Mouse (Mus musculus) lung, embryonic 14.5 days (tissue): Measurements from ENCODE around the gene Cdk2. TPM values are rescaled to one million over a fixed set of nuclear protein-coding genes. Genes with fewer than 3 reads are reported as not detected.
A peak's percentile ranks its signal among the peaks of the same experiment; 100 is the strongest.

Experiments used
- ATAC-seq: fragments of 200-750 bp; cut with Nextera tagmentation; 2 replicates; pipeline ENCODE4 v1.8.0; 2017; ENCODE audit warnings: mild to moderate bottlenecking, moderate TSS enrichment, moderate library complexity; ENCODE audit not compliant: insufficient read depth
- DNase-seq: peaks from one replicate; pipeline ENCODE4 v3.0.0-alpha.2; 2015
- H3K27ac ChIP-seq: fragments of 300-500 bp; sonication (generic); 2 replicates; pipeline ENCODE4 v1.5.1; 2014; ENCODE audit warnings: low read depth, mild to moderate bottlenecking, moderate library complexity
- H3K27me3 ChIP-seq: fragments of 300-500 bp; sonication (generic); 2 replicates; pipeline ENCODE4 v1.6.1; 2014; ENCODE audit warnings: low read length, control low read depth; ENCODE audit not compliant: insufficient read depth
- H3K36me3 ChIP-seq: fragments of 300-500 bp; sonication (generic); 2 replicates; pipeline ENCODE4 v1.6.1; 2014; ENCODE audit warnings: control low read depth; ENCODE audit not compliant: insufficient read depth
- H3K4me1 ChIP-seq: fragments of 300-500 bp; sonication (generic); 2 replicates; pipeline ENCODE4 v1.6.1; 2014; ENCODE audit warnings: antibody characterized with exemption, control low read depth; ENCODE audit not compliant: insufficient read depth
- H3K4me2 ChIP-seq: fragments of 300-500 bp; sonication (generic); 2 replicates; pipeline ENCODE4 v1.6.1; 2014; ENCODE audit warnings: mild to moderate bottlenecking
- H3K4me3 ChIP-seq: fragments of 300-500 bp; sonication (generic); 2 replicates; pipeline ENCODE4 v1.5.1; 2014; ENCODE audit warnings: low read depth, low read length
- H3K9ac ChIP-seq: fragments of 300-500 bp; sonication (generic); 2 replicates; pipeline ENCODE4 v1.6.1; 2014
- H3K9me3 ChIP-seq: fragments of 300-500 bp; sonication (generic); 2 replicates; pipeline ENCODE4 v1.6.1; 2016; ENCODE audit warnings: low read depth, low read length, control low read depth
- CTCF ChIP-seq: IDR thresholded peaks from 2 replicates; pipeline ENCODE4 v1.5.1; 2016; ENCODE audit warnings: antibody characterized with exemption, low read depth
- whole genome bisulfite sequencing: fragments of 180-500 bp; shearing (Covaris S2); extraction: QIAGEN DNeasy Blood & Tissue Kit; methylation state at CpG from one replicate; pipeline ENCODE4 v1.1.7; 2014; 5-methylcytosine and 5-hydroxymethylcytosine counted together
- polyA plus RNA-seq: library from polyadenylated mRNA; unstranded; fragments of >200 nt; fragmentation: Nextera tagmentation; extraction: Ambion mirVana; gene quantifications from 2 replicates; pipeline ENCODE4 v1.2.1, GENCODE M21; 2014

Cdk2 gene
- polyA plus RNA-seq, 1 experiment from 2014 or later = 105 TPM

- H3K27ac ChIP-seq = peak within 1 kb of the TSS; percentile 52
- peak within 1 kb of the TSS; percentile 82 for H3K4me2 ChIP-seq
- no peaks in the 10 kb centered on the region for H3K36me3 ChIP-seq
- H3K9me3 ChIP-seq = no peaks in the 10 kb centered on the region
- no peak for ATAC-seq
- no peak; the same call in 1 of the 2 replicates for TF ChIP-seq CTCF
- peak; percentile 60 for DNase-seq
- H3K9ac ChIP-seq = peak within 1 kb of the TSS; percentile 70
- peaks cover 7% of the 10 kb centered on the region; the same call in 1 of the 2 replicates for H3K27me3 ChIP-seq
- H3K4me3 ChIP-seq = peak within 1 kb of the TSS; percentile 61
- peaks cover 11% of the 10 kb centered on the region; the same call in 1 of the 2 replicates for H3K4me1 ChIP-seq
- 16% methylated on average over 18 of the region's 18 CpGs for WGBS
Measured at GRCm38 (mm10) chr10:128744680-128745601, 40.1 kb upstream of the Cdk2 start, which contains the start of gene Dgka. Gene Dgka (minus strand): TSS chr10:128744855.

GRCm38 (mm10) chr10:128744211-128744610, 39.4 kb upstream of the Cdk2 start:
- Histone ChIP-seq H3K9me3 (no peaks in the 10 kb centered on the region), H3K36me3 (no peaks in the 10 kb centered on the region), H3K4me3 (peak overlapping the region; percentile 61), H3K27ac (0 out of 2 replicates have a peak overlapping the region, but pooled peaks have one; percentile 52), H3K27me3 (peaks cover 7% of the 10 kb centered on the region; the same call in 1 of the 2 replicates), H3K9ac (peak overlapping the region; percentile 70), H3K4me1 (peaks cover 8% of the 10 kb centered on the region; the same call in 1 of the 2 replicates), H3K4me2 (peak overlapping the region; percentile 82)
- no peak for TF ChIP-seq CTCF
- no peak for DNase-seq
- 21% methylated on average over 8 of the region's 8 CpGs for WGBS
- ATAC-seq = no peak

- ATAC-seq = peak; percentile 38
- under 1% methylated on average over 37 of the region's 37 CpGs for WGBS
- peaks cover 7% of the 10 kb centered on the region; the same call in 1 of the 2 replicates for H3K27me3 ChIP-seq
Measured at GRCm38 (mm10) chr10:128743791-128744191, 39.0 kb upstream of the Cdk2 start.

GRCm38 (mm10) chr10:128743235-128743634, 38.4 kb upstream of the Cdk2 start:
- H3K4me3 ChIP-seq = peak overlapping the region; percentile 61
- H3K36me3 ChIP-seq = no peaks in the 10 kb centered on the region
- H3K27me3 ChIP-seq = peaks cover 7% of the 10 kb centered on the region; the same call in 1 of the 2 replicates
- TF ChIP-seq CTCF = no peak
- no peak overlapping the region for H3K27ac ChIP-seq
- peak overlapping the region; percentile 82 for H3K4me2 ChIP-seq
- peak; percentile 9 for DNase-seq
- peak overlapping the region; percentile 70 for H3K9ac ChIP-seq
- no peaks in the 10 kb centered on the region for H3K9me3 ChIP-seq
- 4% methylated on average over 7 of the region's 7 CpGs for WGBS
- peaks cover 8% of the 10 kb centered on the region; the same call in 1 of the 2 replicates for H3K4me1 ChIP-seq
- ATAC-seq = no peak

More at GRCm38 (mm10) chr10:128743791-128744191, 39.0 kb upstream of the Cdk2 start:
- peak overlapping the region; percentile 70 for H3K9ac ChIP-seq
- H3K4me1 ChIP-seq = peaks cover 8% of the 10 kb centered on the region; the same call in 1 of the 2 replicates
- H3K36me3 ChIP-seq = no peaks in the 10 kb centered on the region
- H3K9me3 ChIP-seq = no peaks in the 10 kb centered on the region
- DNase-seq = peak; percentile 80
- peak overlapping the region; percentile 82 for H3K4me2 ChIP-seq
- TF ChIP-seq CTCF = no peak
- peak overlapping the region; percentile 61 for H3K4me3 ChIP-seq
- peak overlapping the region; percentile 52; the same call in 1 of the 2 replicates for H3K27ac ChIP-seq

- ATAC-seq = no peak
- no peak for TF ChIP-seq CTCF
- no peaks in the 10 kb centered on the region for H3K9me3 ChIP-seq
- WGBS = 23% methylated on average over 4 of the region's 4 CpGs
- no peak for DNase-seq
- H3K27me3 ChIP-seq = peaks cover 7% of the 10 kb centered on the region; the same call in 1 of the 2 replicates
- H3K4me3 ChIP-seq = peak overlapping the region; percentile 61; the same call in 1 of the 2 replicates
- no peaks in the 10 kb centered on the region for H3K36me3 ChIP-seq
- H3K9ac ChIP-seq = no peak overlapping the region
- peaks cover 8% of the 10 kb centered on the region; the same call in 1 of the 2 replicates for H3K4me1 ChIP-seq
- H3K27ac ChIP-seq = no peak overlapping the region
- peak overlapping the region; percentile 82 for H3K4me2 ChIP-seq
Measured at GRCm38 (mm10) chr10:128742616-128743015, 37.8 kb upstream of the Cdk2 start.

- Histone ChIP-seq H3K4me1 (peaks cover 5% of the 10 kb centered on the region; the same call in 1 of the 2 replicates), H3K9ac (no peak overlapping the region), H3K36me3 (no peaks in the 10 kb centered on the region), H3K27me3 (peaks cover 7% of the 10 kb centered on the region; the same call in 1 of the 2 replicates), H3K9me3 (no peaks in the 10 kb centered on the region), H3K4me3 (no peak overlapping the region), H3K27ac (no peak overlapping the region), H3K4me2 (no peak overlapping the region)
- DNase-seq (no peak), ATAC-seq (no peak)
- TF ChIP-seq CTCF = no peak
- WGBS = 48% methylated on average over 2 of the region's 2 CpGs
Measured at GRCm38 (mm10) chr10:128740296-128740695, 35.5 kb upstream of the Cdk2 start.

- no peak overlapping the region for H3K9ac ChIP-seq
- no peak overlapping the region for H3K4me3 ChIP-seq
- peak overlapping the region; percentile 49 for H3K4me2 ChIP-seq
- H3K27ac ChIP-seq = no peak overlapping the region
- WGBS = 2% methylated on average over 15 of the region's 15 CpGs
- DNase-seq (no peak), ATAC-seq (peak; percentile 45; the same call in 1 of the 2 replicates)
- no peaks in the 10 kb centered on the region for H3K9me3 ChIP-seq
- no peaks in the 10 kb centered on the region for H3K4me1 ChIP-seq
- no peaks in the 10 kb centered on the region for H3K36me3 ChIP-seq
- no peak for TF ChIP-seq CTCF
- H3K27me3 ChIP-seq = peaks cover 5% of the 10 kb centered on the region; the same call in 1 of the 2 replicates
Measured at GRCm38 (mm10) chr10:128737435-128737834, 32.6 kb upstream of the Cdk2 start.
